Mouse (Mus musculus) large intestine, adult 2 months (tissue): ENCODE measurements around the gene Papss1. TPM values are rescaled to one million over a fixed set of nuclear protein-coding genes. Genes with fewer than 3 reads are reported as not detected.

Experiments
- DNase-seq: peaks from one replicate; pipeline ENCODE4 v3.0.0-alpha.2; 2012; ENCODE audit warnings: low read depth, low spot score
- WGBS: fragments of 180-500 bp; shearing (Covaris S2); methylation state at CpG from one replicate; pipeline ENCODE4 v1.1.7; 2018; 5-methylcytosine and 5-hydroxymethylcytosine counted together
- polyA plus RNA-seq: library from polyadenylated mRNA; depleted of rRNA; stranded (reverse); fragments of >200 nt; gene quantifications from 2 replicates; pipeline ENCODE4 v1.2.3, GENCODE M21; 2012; rRNA removed

Papss1 gene
- polyA plus RNA-seq, 1 experiment = 54.6 TPM

DNA sequence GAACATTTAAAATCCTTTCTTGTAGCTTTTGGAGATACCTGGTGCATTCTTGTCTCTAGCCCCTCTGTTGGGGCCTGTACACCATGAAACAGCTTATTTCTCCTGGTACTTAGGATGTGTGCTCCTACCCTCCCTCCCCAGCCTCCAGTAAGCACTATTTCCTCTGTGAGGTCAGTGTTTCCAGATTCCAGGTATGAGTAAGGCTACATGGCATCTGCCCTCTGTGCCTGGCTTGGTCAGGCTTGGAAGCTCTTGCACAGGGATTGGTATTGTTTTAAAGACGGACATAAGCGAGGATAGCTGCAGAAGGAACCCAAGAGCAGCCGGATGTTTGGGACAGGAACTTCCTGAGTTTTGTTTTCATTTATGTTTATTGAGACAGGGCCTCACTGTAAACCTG is 126.6 kb downstream of the Papss1 start:
- DNase-seq = no peak
- whole genome bisulfite sequencing = 81% methylated on average over 3 of the region's 3 CpGs

Other genes with a start within 250 kb of the Papss1 start
- gene Sgms2, start 73.4 kb upstream of the Papss1 start, polyA plus RNA-seq = 6.9 and 11.3 TPM in 2 replicates